Mouse (Mus musculus) right cerebral cortex, postnatal 4 days (tissue): ENCODE data around the gene Sesn1.
"Not testable (repeated sequence)": the region's sequence is repeated elsewhere in the genome, so short reads cannot be mapped to it uniquely, and the experiment has no call there.

Experiments
- DNase-seq: peaks from one replicate; pipeline ENCODE4 v3.0.0-alpha.2; 2022

The Sesn1 gene

GRCm38 (mm10) chr10:41809771-41810563, at the start of gene Sesn1, which contains the start of gene Cep57l1:
Sesn1 (plus strand) TSS chr10:41809935.
Cep57l1 (minus strand) TSS chr10:41809871.
- DNase-seq = peak; percentile 92

- DNase-seq = no peak
These were observed 48.9 kb upstream of the Sesn1 start for GRCm38 (mm10) chr10:41760866-41761265.

- DNase-seq = no peak
These were observed 45.9 kb upstream of the Sesn1 start for GRCm38 (mm10) chr10:41763741-41764385.

DNA sequence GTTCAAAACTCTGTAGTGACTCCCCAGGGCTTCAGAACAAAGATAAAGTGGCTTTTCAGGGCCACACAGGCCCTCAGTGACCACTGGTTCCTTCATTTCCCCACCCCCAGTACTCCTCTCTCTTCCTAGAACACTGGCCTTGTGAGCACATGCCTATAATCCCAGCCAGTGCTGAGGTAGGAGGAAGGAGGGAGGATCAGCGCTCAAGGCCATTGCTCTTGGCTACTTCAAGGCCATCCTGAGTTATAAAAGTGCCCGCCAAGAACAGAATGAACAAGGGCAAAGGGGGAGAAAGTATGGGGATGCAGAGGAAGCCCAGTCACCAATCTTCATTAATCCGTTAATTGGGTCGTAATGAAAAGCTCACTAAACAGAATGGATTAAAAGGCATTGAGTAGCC, 44.1 kb upstream of the Sesn1 start:
- no peak for DNase-seq

GRCm38 (mm10) chr10:41766280-41766679, 43.5 kb upstream of the Sesn1 start:
- DNase-seq = no peak

- DNase-seq = no peak
These were observed 42.5 kb upstream of the Sesn1 start for GRCm38 (mm10) chr10:41767254-41767653.

DNA sequence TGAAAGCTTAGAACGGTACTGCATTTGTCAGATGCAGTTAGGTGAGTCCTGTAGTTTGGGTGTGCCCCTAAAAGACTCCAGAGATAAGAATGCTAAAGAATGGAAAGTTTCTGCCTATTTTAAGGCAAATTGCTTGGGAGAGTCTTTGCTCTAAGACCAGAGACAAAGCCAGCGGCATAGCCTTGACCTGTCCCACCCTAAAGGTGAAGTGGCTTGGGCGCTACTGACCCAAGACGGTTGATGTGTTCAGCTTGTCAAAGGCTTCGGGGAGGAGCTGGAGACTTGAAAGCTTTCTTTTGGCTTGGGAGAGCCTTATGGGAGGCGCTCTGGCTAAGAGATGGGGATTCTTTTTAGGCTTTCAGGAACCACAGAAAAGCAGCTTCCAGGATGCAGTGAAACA, 17.4 kb upstream of the Sesn1 start:
- DNase-seq = no peak

DNA sequence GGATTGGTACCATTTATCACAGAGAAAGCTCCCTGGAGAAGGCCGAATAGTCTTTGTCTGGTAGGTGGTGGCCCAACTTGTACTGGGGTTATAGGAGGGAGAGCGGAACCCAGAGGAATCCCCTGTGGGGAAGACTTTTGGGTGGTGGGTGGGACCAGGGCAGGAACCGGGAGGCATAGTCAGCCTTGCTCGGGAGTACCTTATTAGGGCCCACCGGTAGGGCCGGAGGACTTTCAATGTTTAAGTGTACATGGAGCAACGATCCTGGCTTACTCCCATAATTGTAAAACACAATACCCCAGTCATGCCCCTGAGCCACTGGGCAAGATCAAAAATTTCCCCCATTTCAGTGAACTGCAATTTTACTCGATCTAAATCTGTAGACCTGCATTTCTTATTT, 12.5 kb upstream of the Sesn1 start:
- DNase-seq = no peak

GRCm38 (mm10) chr10:41803467-41803866, 6.3 kb upstream of the Sesn1 start:
- DNase-seq = no peak

DNA sequence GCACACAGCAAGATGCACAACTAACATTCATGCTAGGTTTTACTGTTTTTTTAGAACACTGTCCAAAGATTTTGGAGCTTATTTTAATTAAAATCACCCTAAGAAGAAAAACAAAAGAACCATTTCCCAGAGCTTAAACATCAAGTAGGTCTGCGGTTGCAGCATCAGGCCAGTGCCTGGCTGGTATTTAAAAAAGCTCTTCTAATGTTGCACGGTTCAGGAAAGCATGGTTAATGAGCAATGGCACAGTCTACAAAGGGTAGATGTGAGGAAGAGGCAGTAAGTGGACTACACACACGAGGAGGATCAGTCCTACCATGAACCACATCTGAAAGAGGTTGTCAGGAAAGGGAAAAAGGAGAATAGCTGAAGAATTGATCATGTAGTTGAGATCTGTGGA, 5.0 kb upstream of the Sesn1 start:
- no peak for DNase-seq

- DNase-seq = no peak
These were observed 3.9 kb upstream of the Sesn1 start for GRCm38 (mm10) chr10:41805729-41806355.

DNA sequence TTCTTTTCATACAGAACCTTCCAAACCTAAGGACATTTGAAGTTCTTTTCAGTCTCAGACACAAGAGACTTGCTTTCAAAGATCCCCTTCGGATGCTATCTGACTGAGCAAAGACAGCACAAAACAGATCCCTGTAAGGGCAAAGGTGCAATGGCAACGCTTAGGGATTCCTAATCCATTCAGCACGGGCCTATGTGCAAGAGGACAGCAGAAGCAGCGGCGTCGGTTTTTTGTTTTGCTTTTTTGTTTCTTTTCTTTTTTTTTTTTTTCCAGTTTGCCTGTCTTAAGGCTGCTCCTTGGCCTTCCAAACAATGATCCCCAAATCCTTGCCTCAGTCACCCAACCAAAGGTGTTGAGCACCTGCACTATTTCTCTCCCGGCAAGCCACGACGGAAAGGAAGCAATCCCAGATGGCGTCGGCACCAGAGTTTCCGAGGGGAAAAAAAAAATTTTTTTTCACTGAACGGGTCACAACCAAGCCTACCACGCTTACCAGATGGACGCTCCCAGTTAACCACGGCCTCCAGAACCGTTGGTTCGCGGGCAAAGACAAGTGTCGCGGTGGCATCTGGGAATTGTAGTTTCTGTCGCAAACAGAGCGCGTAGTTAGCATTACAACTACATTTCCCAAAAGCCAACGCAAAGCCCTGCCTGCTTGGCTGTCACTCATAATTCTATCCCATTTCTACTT, 510 bp upstream of the Sesn1 start:
- peak; percentile 75 for DNase-seq

DNA sequence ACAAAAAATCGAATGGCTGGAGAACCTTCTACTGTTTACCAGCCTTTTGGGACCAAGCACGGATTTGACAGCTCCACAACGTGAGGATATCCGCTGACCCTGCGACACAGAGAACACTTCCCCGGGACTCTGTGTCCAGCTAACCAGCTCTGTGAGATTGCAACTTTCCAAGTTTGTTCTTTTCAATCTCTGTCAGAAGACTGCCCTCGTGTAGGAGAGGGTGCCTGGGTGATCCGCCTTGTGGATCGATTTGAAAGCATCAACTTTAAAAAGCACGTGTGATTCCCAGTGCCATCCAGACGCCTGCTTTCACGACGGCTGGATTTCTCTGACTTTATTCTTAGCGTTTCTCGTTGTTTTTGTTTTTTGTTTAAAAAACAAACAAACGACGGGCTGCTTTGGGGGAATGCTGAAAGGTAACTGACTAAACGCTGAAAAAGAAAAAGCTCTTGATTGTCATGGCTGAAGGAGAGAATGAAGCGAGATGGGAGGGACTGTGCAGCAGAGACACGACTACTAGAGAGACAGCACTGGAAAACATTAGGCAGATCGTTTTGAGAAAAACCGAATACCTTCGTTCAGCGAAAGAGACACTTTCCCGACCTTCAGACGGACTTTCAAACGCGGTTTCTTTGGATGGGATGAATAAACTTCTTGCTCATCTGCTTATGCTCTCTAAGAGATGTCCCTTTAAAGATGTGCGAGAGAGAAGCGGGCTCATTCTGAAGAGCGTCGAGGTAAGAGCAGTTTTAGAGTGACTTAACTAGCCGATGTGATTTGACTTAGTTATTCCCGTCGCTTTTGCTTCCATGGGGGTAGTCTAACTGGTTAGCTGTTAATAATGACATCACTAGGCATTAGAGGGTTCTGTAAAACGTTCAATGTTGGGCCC, 1.1 kb downstream of the Sesn1 start:
- no peak for DNase-seq

DNA sequence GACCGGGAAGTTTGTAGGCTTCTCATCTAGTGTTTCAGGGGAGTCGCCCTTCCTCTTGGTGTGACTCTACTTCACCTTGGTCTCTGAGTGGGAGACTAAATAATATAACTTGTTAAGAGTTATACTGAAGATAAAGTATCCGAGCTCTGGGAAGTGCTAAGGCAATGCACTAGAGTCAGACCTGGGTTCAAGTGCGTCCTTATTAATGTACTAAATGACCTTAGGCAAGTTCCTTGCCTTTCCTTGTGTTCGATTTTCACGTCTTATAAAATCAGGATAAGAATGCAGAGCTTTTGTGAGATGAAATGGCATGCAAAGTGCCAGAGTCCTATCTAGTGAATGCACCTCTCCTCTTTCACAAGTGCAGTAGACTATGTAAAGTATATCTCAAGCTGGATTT, 2.8 kb downstream of the Sesn1 start:
- DNase-seq = no peak

DNA sequence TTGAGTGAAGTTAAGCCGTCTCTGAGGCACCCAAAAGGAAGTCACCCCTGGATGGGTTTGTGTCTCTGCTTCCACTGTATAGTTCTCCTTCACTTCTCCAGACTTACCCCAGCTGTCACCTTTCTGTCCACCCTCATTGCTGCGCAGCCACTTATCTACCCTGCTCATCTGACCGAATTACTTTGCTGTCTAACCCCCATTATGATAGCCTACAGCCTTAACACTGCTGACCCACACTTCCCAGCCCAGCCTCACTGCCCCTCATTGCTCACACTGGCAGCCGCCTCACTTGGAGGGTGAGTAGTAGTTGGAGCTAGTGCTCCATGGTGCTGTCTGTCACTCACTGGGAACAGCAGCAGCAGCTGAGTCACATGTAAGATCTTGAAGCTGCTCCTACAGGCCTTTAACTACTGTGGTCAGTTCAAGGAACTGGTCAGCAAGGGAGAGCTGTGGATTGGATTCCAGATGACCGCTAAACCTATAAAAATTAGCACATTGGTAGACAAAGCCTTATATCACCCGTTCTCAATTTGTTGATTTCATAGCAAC, 4.6 kb downstream of the Sesn1 start:
- no peak for DNase-seq

DNA sequence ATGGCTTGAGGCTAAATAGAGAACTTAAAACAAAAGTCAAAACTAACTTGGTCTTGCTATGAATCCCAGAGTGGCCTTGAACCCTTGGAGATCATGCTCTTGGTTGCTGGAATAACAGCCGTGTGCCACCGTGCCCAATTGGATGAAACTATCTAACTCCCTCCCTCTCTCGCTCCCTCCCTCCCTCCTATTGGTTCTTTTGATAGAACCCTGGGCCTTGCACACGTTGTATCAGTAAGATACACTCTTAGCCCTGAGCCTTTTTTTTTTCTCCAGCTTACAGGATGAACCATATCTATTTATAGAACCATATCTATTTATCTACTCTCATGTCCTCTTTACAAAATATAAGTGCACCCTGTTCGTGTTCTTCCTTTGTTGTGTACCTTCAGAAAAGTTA, 6.8 kb downstream of the Sesn1 start:
- DNase-seq = no peak

GRCm38 (mm10) chr10:41818036-41818732, 8.4 kb downstream of the Sesn1 start:
- DNase-seq = no peak

DNA sequence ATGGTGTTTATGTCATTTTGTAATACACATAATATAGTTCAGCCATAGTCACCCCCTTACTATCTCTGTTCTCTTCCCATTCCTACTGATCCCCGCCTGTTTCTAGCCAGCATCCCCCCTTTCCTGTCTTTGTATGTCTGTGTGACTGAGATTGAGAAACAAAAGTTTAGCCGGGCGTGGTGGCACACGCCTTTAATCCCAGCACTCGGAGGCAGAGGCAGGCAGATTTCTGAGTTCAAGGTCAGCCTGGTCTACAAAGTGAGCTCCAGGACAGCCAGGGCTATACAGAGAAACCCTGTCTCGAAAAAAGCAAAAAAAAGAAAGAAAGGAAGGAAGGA, 9.0 kb downstream of the Sesn1 start:
- DNase-seq = not testable (repeated sequence)

DNA sequence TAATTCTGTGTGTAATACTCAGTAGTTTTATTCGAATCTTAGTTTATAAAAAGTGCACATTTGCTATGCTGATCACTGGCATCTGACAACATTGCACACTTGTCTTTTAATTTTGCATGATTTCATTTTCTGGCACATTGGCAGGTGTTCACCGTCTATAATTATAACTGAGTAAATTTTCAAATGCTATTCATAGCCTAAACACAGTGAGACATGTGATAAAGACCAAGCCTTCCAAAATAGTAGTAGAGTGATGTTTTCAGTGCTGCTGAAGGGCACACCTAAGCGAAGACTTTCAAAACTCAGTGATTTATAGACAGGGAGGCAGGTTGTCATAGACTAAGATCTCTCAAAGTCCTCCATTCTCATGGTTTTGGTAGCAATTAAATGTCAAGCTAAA, 9.6 kb downstream of the Sesn1 start:
- no peak for DNase-seq

DNA sequence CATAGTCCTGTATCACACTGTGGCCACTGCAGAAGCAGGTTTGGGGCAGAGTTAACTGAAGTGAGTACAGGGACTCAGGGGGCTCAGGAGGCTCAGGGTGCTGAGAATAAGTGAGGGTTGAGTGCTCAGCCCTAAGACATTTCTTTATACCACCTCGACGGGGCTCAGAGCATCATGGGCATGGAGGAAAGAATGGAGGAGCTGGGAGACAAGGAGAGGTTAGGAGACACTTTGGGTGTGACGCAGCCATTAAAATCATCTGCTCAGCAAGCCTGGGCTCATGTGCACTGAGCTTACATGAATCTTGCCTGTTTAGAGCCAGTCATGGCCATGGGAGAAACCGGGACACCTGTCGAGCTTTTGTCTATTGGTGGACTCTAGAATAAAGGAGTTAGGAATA, 10.7 kb downstream of the Sesn1 start:
- no peak for DNase-seq

GRCm38 (mm10) chr10:41821171-41821570, 11.4 kb downstream of the Sesn1 start:
- no peak for DNase-seq
